Comparison of ENCODE assay signal across 8 mouse cellular contexts in the genomic region with DNA sequence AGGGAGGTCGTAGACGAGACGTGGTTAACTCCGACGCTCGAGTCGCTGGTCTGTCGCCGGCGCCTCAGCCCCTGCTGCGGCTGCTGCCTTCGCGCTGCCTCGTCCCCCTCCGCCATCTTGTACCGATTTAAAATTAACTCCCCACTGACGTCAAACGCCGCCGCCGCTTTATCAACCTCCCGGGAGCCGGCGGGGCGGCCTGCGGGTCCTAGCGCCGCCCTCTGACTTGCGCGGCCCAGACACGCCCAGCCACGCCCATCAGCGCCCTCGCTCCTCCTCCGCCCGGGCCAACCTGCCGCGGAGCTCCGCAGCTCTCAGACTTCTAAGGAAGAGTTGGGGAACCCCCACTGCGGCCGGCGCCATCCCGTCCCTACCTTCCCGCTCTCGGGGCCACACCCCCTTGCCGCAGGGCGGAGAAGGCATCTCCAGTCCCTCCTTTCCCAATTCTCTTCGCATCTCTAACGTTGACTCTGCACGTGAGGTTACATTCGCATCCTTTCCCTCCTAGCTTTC. TPM values are rescaled to one million over a fixed set of nuclear protein-coding genes. Genes with fewer than 3 reads are reported as not detected.
A peak's percentile ranks its signal among the peaks of the same experiment; 100 is the strongest.
DNase-seq lines count a peak whose midpoint lies in the region; ATAC-seq and TF ChIP-seq lines count a peak whose summit lies in the region.

A gene (minus strand): TSS at position 213 of the 513 bp plus-strand sequence.

- peak; percentile 96 for TF ChIP-seq POLR2A in bone marrow, adult 2 months (IDR thresholded peaks at IDR 0.05; ENCODE audit: borderline replicate concordance, control insufficient read depth, low read depth, low read length)

- TF ChIP-seq CTCF in bone marrow, adult 2 months (IDR thresholded peaks at IDR 0.05; ENCODE audit: control insufficient read depth, insufficient read depth, low read length), result no peak

- no peaks in the 10 kb centered on the region; the same call in 1 of the 2 replicates for H3K4me1 ChIP-seq in bone marrow, adult 2 months (ENCODE audit: control insufficient read depth, insufficient read depth, low read length)
- H3K4me1 ChIP-seq in embryonic facial prominence, embryonic 15.5 days, result peaks cover 23% of the 10 kb centered on the region
- H3K4me1 ChIP-seq in kidney, embryonic 14.5 days (ENCODE audit: control insufficient read depth, insufficient read depth, low read length), result peaks cover 21% of the 10 kb centered on the region
- H3K4me1 ChIP-seq in limb, embryonic 15.5 days, result peaks cover 24% of the 10 kb centered on the region

- H3K9me3 ChIP-seq in embryonic facial prominence, embryonic 15.5 days (replicated peaks), result no peaks in the 10 kb centered on the region
- no peaks in the 10 kb centered on the region for H3K9me3 ChIP-seq in kidney, embryonic 14.5 days (ENCODE audit: control insufficient read depth, low read length)
- H3K9me3 ChIP-seq in limb, embryonic 15.5 days, result no peaks in the 10 kb centered on the region

- H3K27ac ChIP-seq in bone marrow, adult 2 months (ENCODE audit: control insufficient read depth, insufficient read depth, low read depth, low read length, poor library complexity), result peak within 1 kb of the TSS; percentile 99
- H3K27ac ChIP-seq in embryonic facial prominence, embryonic 15.5 days (replicated peaks), result peak within 1 kb of the TSS; percentile 97
- peak within 1 kb of the TSS; percentile 96 for H3K27ac ChIP-seq in kidney, embryonic 14.5 days (ENCODE audit: low read depth, low read length)
- peak within 1 kb of the TSS; percentile 98 for H3K27ac ChIP-seq in limb, embryonic 15.5 days

- peak within 1 kb of the TSS; percentile 72 for H3K4me2 ChIP-seq in embryonic facial prominence, embryonic 15.5 days (replicated peaks)
- peak within 1 kb of the TSS; percentile 89 for H3K4me2 ChIP-seq in kidney, embryonic 14.5 days (replicated peaks; ENCODE audit: low read depth, low read length)
- H3K4me2 ChIP-seq in limb, embryonic 15.5 days, result peak within 1 kb of the TSS; percentile 83

- peak within 1 kb of the TSS; percentile 90 for H3K9ac ChIP-seq in embryonic facial prominence, embryonic 15.5 days
- H3K9ac ChIP-seq in kidney, embryonic 14.5 days (ENCODE audit: low read depth, low read length), result peak within 1 kb of the TSS; percentile 98
- H3K9ac ChIP-seq in limb, embryonic 15.5 days, result peak within 1 kb of the TSS; percentile 93

- WGBS in bone marrow, adult 2 months, result under 1% methylated on average over 51 of the region's 51 CpGs
- under 1% methylated on average over 51 of the region's 51 CpGs for WGBS in embryonic facial prominence, embryonic 15.5 days
- under 1% methylated on average over 51 of the region's 51 CpGs for WGBS in kidney, embryonic 14.5 days
- under 1% methylated on average over 51 of the region's 51 CpGs for WGBS in limb, embryonic 15.5 days

- peak; percentile 92 for ATAC-seq in embryonic facial prominence, embryonic 15.5 days (ENCODE audit: insufficient number of reproducible peaks, low FRiP score, low TSS enrichment, low read depth)
- ATAC-seq in kidney, embryonic 14.5 days (ENCODE audit: low FRiP score, low TSS enrichment), result peak; percentile 94
- ATAC-seq in limb, embryonic 15.5 days (ENCODE audit: insufficient number of reproducible peaks, low FRiP score, low TSS enrichment, low read depth), result peak; percentile 92

- H3K4me3 ChIP-seq in bone marrow, adult 2 months (replicated peaks; ENCODE audit: control insufficient read depth, low read depth, low read length), result peak within 1 kb of the TSS; percentile 80
- H3K4me3 ChIP-seq in embryonic facial prominence, embryonic 15.5 days (replicated peaks), result peak within 1 kb of the TSS; percentile 85
- H3K4me3 ChIP-seq in kidney, embryonic 14.5 days (ENCODE audit: low read length), result peak within 1 kb of the TSS; percentile 94
- peak within 1 kb of the TSS; percentile 95 for H3K4me3 ChIP-seq in limb, embryonic 15.5 days

- no peaks in the 10 kb centered on the region for H3K36me3 ChIP-seq in embryonic facial prominence, embryonic 15.5 days
- H3K36me3 ChIP-seq in kidney, embryonic 14.5 days (ENCODE audit: control insufficient read depth, insufficient read depth, low read length), result no peaks in the 10 kb centered on the region
- no peaks in the 10 kb centered on the region for H3K36me3 ChIP-seq in limb, embryonic 15.5 days

- peak; percentile 88 for DNase-seq in 416B (ENCODE audit: low read depth)
- peak; percentile 93 to 94 for DNase-seq in heart, adult 9 months (ENCODE audit: low spot score in 2 of 2)
- peak; percentile 80 to 87 for DNase-seq in monocyte, adult 2 months (ENCODE audit: low read depth in 1 of 2, low spot score in 2 of 2)
- peak; percentile 95 for DNase-seq in spleen, postnatal 36 days (ENCODE audit: low spot score in 2 of 2)

- peaks cover 3% of the 10 kb centered on the region for H3K27me3 ChIP-seq in embryonic facial prominence, embryonic 15.5 days
- peaks cover 4% of the 10 kb centered on the region; the same call in 1 of the 2 replicates for H3K27me3 ChIP-seq in kidney, embryonic 14.5 days (ENCODE audit: control insufficient read depth, insufficient read depth, low read length)
- peaks cover 11% of the 10 kb centered on the region for H3K27me3 ChIP-seq in limb, embryonic 15.5 days

RNA-seq across cellular contexts. Expression of the gene that starts here (rescaled TPM):
- polyA plus RNA-seq in bone marrow, adult 2 months (2011; ENCODE audit: insufficient read depth, insufficient read length, low replicate concordance, missing spikeins), result 19.5 and 26.7 TPM in 2 replicates
- 30.6 and 30.7 TPM in 2 replicates for polyA plus RNA-seq in embryonic facial prominence, embryonic 15.5 days (2015; fragmentation: Nextera tagmentation; extraction: Ambion mirVana)
- 27.8 and 41.8 TPM in 2 replicates for polyA plus RNA-seq in kidney, embryonic 14.5 days (2014; fragmentation: Nextera tagmentation; extraction: Ambion mirVana)
- 31.7 and 33.0 TPM in 2 replicates for polyA plus RNA-seq in limb, embryonic 15.5 days (2015; fragmentation: Nextera tagmentation; extraction: Ambion mirVana)

Comparison
In these comparisons a context has a peak if more than half of its experiments do, and no peak if none do; other contexts are left out.
1. Peak in every context shown above with its lines: DNase-seq, ATAC-seq, H3K4me3 ChIP-seq and H3K27ac ChIP-seq.